Mouse (Mus musculus) MEL (cell line): ENCODE results near the gene Fkbp1b.

ENCODE experiments used
- CTCF ChIP-seq, 3 experiments: IDR thresholded peaks in 2 of 3; conservative IDR thresholded peaks in 1 of 3; 2 replicates each; pipeline ENCODE4 v1.5.1; 2011 to 2012; ENCODE audit warnings: low read length in 3 of 3, low read depth in 2 of 3, mild to moderate bottlenecking in 2 of 3, improper control_type of control experiment in 1 of 3, inconsistent platforms in 1 of 3, mixed read lengths in 1 of 3, moderate library complexity in 1 of 3; ENCODE audit not compliant: control insufficient read depth in 1 of 3, insufficient read depth in 1 of 3, poor library complexity in 1 of 3, severe bottlenecking in 1 of 3
- EP300 ChIP-seq, 2 experiments: IDR thresholded peaks; 2 replicates each; pipeline ENCODE4 v1.6.1; 2011; ENCODE audit warnings: improper control_type of control experiment in 2 of 2, low read length in 2 of 2, low read depth in 1 of 2, mild to moderate bottlenecking in 1 of 2
- ETS1 ChIP-seq: IDR thresholded peaks from 2 replicates; pipeline ENCODE4 v1.6.1; 2012; ENCODE audit warnings: low read depth, mild to moderate bottlenecking, inconsistent platforms, low read length, improper control_type of control experiment, moderate library complexity
- ZKSCAN1 ChIP-seq: IDR thresholded peaks from 2 replicates; pipeline ENCODE4 v1.6.1; 2012; ENCODE audit warnings: low read depth, mild to moderate bottlenecking, inconsistent platforms, low read length, improper control_type of control experiment, moderate library complexity

GRCm38 (mm10) chr12:4882086-4882485 lies 40.7 kb upstream of the Fkbp1b start:
- TF ChIP-seq ETS1, result no peak
- no peak for TF ChIP-seq ZKSCAN1
- TF ChIP-seq EP300 (IDR thresholded peaks at IDR 0.05; ENCODE audit: low read depth in 1 of 2, low read length in 2 of 2), result no peak
- TF ChIP-seq CTCF (IDR thresholded peaks at IDR 0.05 in 2 of 3, conservative IDR thresholded peaks at IDR 0.05 in 1 of 3; ENCODE audit: control insufficient read depth in 1 of 3, insufficient read depth in 1 of 3, low read depth in 2 of 3, low read length in 3 of 3, poor library complexity in 1 of 3, severe bottlenecking in 1 of 3), result no peak
